Mouse (Mus musculus): ENCODE results near the gene Epha8. TPM values are rescaled to one million over a fixed set of nuclear protein-coding genes. Genes with fewer than 3 reads are reported as not detected.

Gene Epha8
- total RNA-seq, 2 experiments from 2014 or later = 3.9 to 6.5 TPM

DNA sequence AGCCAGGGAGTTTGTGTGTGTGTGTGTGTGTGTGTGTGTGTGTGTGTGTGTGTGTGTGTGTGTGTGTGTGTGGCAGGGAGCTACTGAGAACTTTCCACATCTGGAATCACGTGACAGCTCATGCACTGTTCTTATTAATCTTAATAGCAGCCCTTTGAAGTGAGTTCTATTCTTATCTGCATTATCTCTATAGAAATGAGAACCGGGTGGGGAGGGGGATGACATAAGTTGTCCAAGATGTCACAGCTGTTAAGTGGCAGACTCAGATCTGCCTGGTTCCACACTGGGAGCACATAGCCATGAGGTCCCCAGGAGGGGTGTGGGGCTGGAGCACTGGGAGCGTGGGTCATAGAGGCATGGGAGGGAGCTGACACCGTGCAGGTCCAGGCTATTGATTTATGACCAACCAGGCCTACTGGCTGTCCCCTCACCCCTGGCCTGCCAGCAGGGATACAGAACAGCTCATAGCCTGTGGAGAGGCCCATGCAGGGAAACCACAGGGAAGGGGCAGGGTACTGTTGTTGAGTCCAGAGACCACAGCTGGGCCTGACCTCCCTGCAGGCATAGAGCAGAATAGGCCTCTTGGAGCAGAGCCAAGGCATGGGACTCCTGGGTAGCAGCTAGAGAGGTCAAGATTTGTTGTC is 5.1 kb upstream of the Epha8 start:
- DNase-seq (ENCODE audit: low spot score in 2 of 2) = no peak
- intact Hi-C loops (cut with DNase I) = no loop called here

DNA sequence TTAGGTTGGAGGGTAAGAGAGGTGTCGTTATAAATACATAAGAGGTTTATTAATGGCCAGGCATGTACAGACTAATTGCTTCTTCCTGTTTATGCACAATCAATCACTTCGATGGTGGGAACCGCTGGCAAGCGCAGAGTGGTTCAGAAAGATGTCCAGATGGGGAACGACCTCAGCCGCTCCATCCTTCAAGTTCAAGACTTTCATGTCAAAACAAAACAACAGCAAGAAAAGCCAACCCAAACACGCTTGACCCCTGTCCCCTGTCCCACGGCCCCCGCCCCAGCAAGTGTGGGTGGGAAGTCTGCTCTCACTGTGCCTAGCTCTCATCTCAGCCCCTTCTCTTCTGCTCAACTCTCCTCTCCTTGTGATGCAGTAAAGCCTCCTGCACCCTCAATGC is 4.0 kb upstream of the Epha8 start:
- intact Hi-C loops (cut with DNase I) = no loop called here
- no peak for DNase-seq (ENCODE audit: low spot score in 2 of 2)

DNA sequence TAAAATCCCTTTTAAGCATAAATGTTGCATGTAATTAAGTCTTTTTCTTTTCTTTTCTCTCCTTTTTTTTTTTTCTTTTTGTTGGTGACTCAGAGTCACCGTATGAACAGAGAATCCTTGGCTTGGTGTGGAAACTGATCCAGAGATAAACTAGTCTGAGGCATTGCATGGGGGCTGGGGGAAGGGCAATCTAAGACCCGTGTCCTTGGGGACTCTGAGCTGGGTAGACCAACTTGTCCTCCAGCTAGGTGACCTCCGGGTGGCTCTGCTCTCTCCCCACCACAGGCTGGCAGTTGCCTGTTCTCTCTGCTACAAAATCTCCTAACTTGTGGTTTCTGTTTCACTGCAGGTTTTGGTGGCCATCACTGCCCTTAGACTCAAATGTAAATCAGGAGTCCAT is 3.5 kb upstream of the Epha8 start:
- DNase-seq (ENCODE audit: low spot score in 2 of 2) = no peak
- intact Hi-C loops (cut with DNase I) = no loop called here

- no peak for DNase-seq (ENCODE audit: low spot score in 2 of 2)
- intact Hi-C loops (cut with DNase I) = no loop called here
Observed at GRCm38 (mm10) chr4:136954562-136954961, 2.1 kb downstream of the Epha8 start.

DNA sequence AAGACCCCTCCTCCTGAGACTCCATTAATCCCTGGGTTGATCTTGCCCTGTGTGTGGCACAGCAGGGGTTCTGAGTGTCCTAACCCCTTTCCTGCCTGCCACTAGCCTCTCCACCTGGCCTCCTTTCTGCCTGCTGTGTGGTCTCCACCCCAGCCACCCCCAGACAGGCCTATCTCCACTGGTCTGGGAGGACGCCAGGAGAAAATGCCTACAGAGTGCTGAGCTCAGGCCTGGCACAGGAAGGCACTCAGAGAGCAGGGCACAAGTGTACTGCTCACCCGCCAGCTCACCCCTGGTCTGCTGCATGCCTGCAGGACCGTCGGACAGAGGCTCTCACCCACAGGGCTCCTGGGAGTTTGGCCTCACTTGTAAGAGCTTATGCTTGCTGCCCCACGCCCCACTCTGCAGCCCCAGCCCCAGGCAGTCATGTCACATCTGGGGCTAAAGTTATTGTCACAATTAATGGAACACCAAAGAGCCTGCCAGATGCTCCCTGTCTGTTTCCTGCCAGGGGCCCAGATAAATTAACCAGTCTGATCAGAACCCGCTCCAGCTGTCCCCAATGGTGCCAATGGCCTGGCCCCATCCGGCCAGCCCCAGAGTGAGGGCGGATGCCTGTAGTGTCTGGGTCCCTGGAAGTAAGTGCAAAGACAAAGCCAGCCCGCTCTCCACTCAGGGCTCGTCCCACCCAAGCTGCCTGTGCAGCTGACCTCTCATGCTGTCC is 7.2 kb downstream of the Epha8 start:
- intact Hi-C loops (cut with DNase I) = no loop called here
- peak in 1 of 2 experiments; percentile 25 for DNase-seq (ENCODE audit: low spot score in 2 of 2)

GRCm38 (mm10) chr4:136945397-136945796 is 11.2 kb downstream of the Epha8 start:
- intact Hi-C loops (cut with DNase I) = no loop called here
- no peak for DNase-seq (ENCODE audit: low spot score in 2 of 2)

DNA sequence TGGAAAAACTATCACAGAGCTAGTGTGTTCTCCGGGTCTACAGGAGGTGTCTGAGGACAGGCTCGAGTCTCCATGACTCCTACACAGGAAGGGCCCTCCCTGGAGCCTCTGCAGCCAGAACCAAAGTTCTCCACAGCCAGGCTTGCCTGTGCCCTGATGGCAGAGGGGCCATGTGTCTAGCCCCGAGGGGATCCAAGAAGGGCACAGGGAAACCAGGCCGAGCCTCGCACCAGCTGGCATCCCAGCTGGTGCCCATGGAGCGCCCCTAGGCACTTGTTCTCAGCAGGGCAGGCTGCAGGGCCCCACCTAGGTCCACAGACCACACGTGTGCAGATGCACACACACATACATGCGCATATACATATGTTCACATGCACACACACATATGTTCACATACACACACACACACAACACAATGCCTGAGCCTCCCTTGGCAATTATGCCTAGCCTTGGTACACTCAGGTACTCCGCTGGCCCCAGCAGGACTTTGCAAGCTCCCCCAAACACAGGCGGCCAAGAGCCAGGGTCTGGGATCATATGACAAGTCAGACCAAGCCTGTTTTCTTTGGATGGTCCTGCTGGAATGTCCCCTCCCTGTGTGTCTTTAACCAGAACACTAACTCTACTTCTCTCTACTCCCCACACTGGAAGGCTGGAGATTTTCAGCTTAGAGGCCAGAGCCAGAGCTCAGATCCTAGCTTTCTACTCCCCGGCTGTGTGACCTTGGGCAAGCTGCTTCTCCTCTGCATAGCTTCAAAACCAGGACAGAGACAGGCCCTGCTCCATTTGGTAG is 11.9 kb downstream of the Epha8 start:
- DNase-seq (ENCODE audit: low spot score in 2 of 2) = no peak
- intact Hi-C loops (cut with DNase I) = no loop called here

- DNase-seq (ENCODE audit: low spot score in 2 of 2) = no peak
- intact Hi-C loops (cut with DNase I) = no loop called here
Observed at GRCm38 (mm10) chr4:136943175-136943574, 13.4 kb downstream of the Epha8 start.

DNA sequence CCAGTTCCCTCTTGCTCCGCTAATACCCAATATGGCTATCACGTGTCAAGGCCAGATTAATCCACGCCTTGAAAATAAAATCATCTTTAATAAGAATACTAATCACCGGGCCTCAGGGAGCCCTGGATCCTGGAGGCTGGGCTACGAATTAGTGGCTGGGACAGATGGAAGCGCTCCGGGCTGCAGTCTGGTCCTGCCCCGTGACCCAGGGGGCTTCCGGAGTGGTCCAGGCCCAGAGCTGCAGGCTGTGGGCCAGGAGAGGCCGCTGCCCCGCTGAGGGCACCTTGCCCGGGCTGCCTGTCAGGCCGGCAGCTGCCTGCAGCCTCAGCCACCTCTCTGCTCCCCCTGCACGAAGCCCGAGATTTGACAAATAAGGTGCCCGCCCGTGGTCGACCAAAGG is 13.9 kb downstream of the Epha8 start:
- intact Hi-C loops (cut with DNase I) = no loop called here
- DNase-seq (ENCODE audit: low spot score in 2 of 2) = no peak

GRCm38 (mm10) chr4:136937935-136938334 is 18.7 kb downstream of the Epha8 start:
- intact Hi-C loops (cut with DNase I) = no loop called here
- no peak for DNase-seq (ENCODE audit: low spot score in 2 of 2)

DNA sequence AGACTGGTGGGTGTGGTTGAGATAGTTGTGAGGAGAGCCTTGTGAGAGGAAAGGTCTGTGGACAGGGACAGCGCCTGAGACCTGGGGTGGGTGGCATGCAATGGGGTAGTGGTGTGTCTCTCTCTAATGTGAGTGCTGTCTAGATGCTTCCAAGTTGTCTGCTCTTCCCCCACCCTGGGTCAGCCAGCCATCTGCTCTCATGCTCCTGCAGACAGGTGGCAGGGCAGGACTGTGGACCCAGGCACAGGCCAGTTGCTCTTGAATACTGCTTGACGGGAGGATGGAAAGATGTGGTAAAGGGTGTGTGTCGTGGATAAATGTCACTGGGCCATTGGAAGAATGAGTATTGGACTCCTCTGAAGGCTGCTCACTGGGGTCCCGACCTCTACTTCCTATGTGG is 19.3 kb downstream of the Epha8 start:
- no peak for DNase-seq (ENCODE audit: low spot score in 2 of 2)
- intact Hi-C loops (cut with DNase I) = no loop called here

DNA sequence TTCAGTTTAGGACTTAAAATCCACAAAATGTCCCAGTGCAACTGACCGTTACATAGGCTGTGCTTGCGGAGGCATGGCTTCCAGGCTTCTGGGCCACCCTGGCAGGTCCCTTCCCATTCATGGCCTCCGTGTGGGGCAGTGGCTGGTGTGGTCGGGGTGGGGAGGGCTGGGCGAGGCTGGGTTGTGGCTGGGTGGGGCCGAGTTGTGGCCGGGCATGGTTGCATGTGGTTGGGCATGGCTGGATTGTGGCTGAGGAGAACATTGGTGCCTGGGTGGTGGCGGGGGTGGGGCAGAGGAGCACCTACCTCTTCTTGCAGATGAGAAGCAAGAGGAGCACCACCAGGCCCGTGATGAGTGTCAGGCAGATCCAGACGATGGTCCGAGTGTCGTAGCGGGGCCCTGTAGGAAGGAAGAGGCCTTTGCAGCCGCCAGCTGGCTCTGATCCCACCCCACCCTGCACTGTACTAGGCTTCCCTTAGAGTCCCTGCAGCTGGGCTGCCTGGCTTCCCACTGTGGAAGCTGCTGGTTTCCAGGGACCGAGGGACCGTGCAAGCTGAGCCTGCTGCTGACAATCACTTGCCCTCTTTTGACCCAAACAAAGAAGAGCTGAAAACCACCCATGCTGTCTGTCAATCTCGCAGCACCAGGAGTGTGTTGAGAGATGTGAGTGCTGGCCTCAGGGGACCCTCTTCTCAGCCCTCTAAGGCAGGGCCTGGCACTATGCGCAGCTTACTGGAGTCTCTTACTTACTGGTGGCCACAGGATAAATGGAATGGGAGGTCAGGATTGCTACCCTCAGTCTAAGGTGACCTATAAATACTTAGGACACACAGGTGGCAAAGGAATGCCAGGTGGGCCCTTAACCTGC is 21.6 kb downstream of the Epha8 start:
- DNase-seq (ENCODE audit: low spot score in 2 of 2) = no peak
- intact Hi-C loops (cut with DNase I) = no loop called here

- intact Hi-C loops (cut with DNase I) = no loop called here
- DNase-seq (ENCODE audit: low spot score in 2 of 2) = no peak
Observed at GRCm38 (mm10) chr4:136930474-136930873, 26.1 kb downstream of the Epha8 start.

- intact Hi-C loops (cut with DNase I) = loop anchor here (5.0 kb wide), 1 partner anchor 53 kb away; no protein-coding TSS in a partner anchor
- DNase-seq (ENCODE audit: low spot score in 2 of 2) = peak; percentile 13 to 37
Observed at GRCm38 (mm10) chr4:136928928-136929327, 27.7 kb downstream of the Epha8 start.

- intact Hi-C loops (cut with DNase I) = loop anchor here (5.0 kb wide), 1 partner anchor 56 kb away; no protein-coding TSS in a partner anchor
Observed at GRCm38 (mm10) chr4:136925804-136926203, 30.8 kb downstream of the Epha8 start.

DNA sequence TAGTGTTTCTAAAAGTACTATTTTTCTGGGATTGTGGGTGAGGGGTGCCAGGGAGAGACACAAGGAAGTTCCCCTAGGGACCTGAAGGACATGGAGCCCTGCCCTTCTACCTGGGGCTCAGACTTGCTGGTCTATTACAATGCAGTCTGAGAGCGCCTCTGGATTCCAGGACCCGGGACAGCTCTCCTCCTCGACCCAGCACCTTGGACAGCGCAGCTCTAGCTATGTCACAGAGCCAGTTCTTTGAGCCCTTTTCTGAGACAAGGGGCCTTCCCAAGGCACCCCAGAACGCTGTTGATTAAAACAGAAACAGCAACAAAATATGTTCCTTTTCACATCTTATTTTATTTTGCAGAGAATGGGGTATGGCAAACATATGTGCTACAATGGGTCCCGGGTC is 32.1 kb downstream of the Epha8 start:
- intact Hi-C loops (cut with DNase I) = no loop called here
- DNase-seq (ENCODE audit: low spot score in 2 of 2) = no peak

More at GRCm38 (mm10) chr4:136925804-136926203, 30.8 kb downstream of the Epha8 start:
- DNase-seq (ENCODE audit: low spot score in 2 of 2) = no peak

GRCm38 (mm10) chr4:136919526-136919925 is 37.1 kb downstream of the Epha8 start:
- DNase-seq (ENCODE audit: low spot score in 2 of 2) = peak in 1 of 2 experiments; percentile 52
- intact Hi-C loops (cut with DNase I) = no loop called here

- intact Hi-C loops (cut with DNase I) = no loop called here
- no peak for DNase-seq (ENCODE audit: low spot score in 2 of 2)
Observed at GRCm38 (mm10) chr4:136918834-136919233, 37.8 kb downstream of the Epha8 start.

- DNase-seq (ENCODE audit: low spot score in 2 of 2) = no peak
- intact Hi-C loops (cut with DNase I) = no loop called here
Observed at GRCm38 (mm10) chr4:136917165-136917524, 39.5 kb downstream of the Epha8 start.
